Mouse (Mus musculus) CH12F3 (cell line): ENCODE measurements around the gene Aoc3.
"Not testable (repeated sequence)": the region's sequence is repeated elsewhere in the genome, so short reads cannot be mapped to it uniquely, and the experiment has no call there.

Experiments used
- in situ Hi-C: fragments of 300-500 bp; cut with MboI; formaldehyde crosslinking; loops from 2 replicates; pipeline ENCODE4 v1.14.3; 2020; ENCODE audit warnings: low sequenced_read_pairs

Gene Aoc3

DNA sequence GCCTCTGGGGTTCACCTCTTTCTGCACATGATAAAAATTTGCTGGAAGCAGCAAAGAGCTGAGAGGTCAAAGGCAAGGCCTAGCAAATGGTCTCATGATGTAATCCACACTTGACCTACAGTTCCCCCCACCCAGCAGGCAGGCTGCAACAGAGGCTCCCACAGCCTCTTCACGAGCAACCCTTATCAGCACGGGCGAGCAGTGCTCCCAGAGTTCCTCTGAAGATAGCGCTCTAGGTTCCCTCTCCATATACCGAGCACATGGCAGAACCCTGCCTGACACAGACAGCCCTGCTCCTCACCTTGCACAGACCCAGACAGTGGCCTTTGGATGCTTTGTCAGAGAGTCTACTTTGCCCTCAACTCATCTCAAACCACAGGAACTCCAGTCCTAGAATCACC, 34.1 kb downstream of the Aoc3 start:
- in situ Hi-C loops: no loop called here

- in situ Hi-C loops: no loop called here
These were observed 37.0 kb downstream of the Aoc3 start, which contains the start of gene G6pc for GRCm38 (mm10) chr11:101367326-101367935. TSS of gene G6pc (plus strand) at chr11:101367561.

GRCm38 (mm10) chr11:101370141-101370540, 39.7 kb downstream of the Aoc3 start:
- in situ Hi-C loops: no loop called here

GRCm38 (mm10) chr11:101374421-101374938, 44.1 kb downstream of the Aoc3 start:
- in situ Hi-C loops: no loop called here

DNA sequence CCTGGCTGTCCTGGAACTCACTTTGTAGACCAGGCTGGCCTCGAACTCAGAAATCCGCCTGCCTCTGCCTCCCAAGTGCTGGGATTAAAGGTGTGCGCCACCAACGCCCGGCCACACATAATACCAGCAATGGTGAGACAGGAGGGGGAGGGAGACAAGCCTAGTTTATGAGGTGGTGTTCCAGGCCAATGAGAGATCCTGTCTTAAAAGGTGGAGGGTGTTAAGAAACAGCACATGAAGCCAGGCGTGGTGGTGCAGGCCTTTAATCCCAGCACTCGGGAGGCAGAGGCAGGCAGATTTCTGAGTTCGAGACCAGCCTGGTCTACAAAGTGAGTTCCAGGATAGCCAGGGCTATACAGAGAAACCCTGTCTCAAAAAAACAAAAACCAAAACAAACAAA, 47.8 kb downstream of the Aoc3 start:
- in situ Hi-C loops: not testable (repeated sequence)

- in situ Hi-C loops: no loop called here
These were observed 48.5 kb downstream of the Aoc3 start for GRCm38 (mm10) chr11:101378926-101379325.

DNA sequence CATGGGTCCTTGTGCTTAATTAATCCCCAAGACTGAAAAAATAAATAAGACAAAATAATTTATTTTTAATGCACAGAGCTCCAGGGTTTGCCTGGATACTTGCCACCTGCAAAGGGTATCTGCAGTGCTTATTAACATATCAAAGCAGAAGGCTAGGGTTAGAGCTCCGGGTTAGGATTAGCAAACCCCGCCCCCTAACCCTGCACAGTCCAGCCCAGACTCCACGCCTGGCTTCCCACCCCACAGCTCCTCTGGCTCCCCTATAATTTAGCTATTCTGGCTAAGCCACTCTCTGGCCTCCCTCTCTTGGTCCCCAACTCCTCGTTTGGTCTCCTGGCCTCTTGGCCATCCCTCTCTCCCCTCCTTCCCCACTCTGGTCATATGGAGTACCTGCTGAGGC, 51.4 kb downstream of the Aoc3 start:
- in situ Hi-C loops: no loop called here
